Mouse (Mus musculus) small intestine, adult 2 months (tissue): ENCODE measurements around the gene Opn4. TPM values are rescaled to one million over a fixed set of nuclear protein-coding genes. Genes with fewer than 3 reads are reported as not detected.

Experiments
- H3K27ac ChIP-seq: fragments of 200-500 bp; 2 replicates; pipeline ENCODE4 v1.5.1; 2012; ENCODE audit warnings: low read depth, low read length, control low read depth, inconsistent platforms; ENCODE audit not compliant: insufficient read depth
- H3K27me3 ChIP-seq: fragments of 200-500 bp; 2 replicates; pipeline ENCODE4 v1.6.1; 2012; ENCODE audit warnings: mild to moderate bottlenecking, moderate library complexity, low read length, inconsistent platforms; ENCODE audit not compliant: control insufficient read depth, insufficient read depth
- H3K36me3 ChIP-seq: fragments of 200-500 bp; 2 replicates; pipeline ENCODE4 v1.6.1; 2012; ENCODE audit warnings: mild to moderate bottlenecking, low read length, control low read depth, inconsistent platforms; ENCODE audit not compliant: control insufficient read depth, insufficient read depth
- H3K4me1 ChIP-seq: fragments of 200-500 bp; 2 replicates; pipeline ENCODE4 v1.6.1; 2012; ENCODE audit warnings: low read length, inconsistent platforms, mixed read lengths; ENCODE audit not compliant: control insufficient read depth, insufficient read depth, insufficient read length
- H3K4me3 ChIP-seq: fragments of 200-500 bp; 2 replicates; pipeline ENCODE4 v1.5.1; 2012; ENCODE audit warnings: low read depth, mild to moderate bottlenecking, control low read depth, inconsistent platforms, low read length, moderate library complexity
- CTCF ChIP-seq: fragments of 200-500 bp; IDR thresholded peaks from 2 replicates; pipeline ENCODE4 v1.5.1; 2012; ENCODE audit warnings: low read depth, mild to moderate bottlenecking, control low read depth, inconsistent platforms, low read length, moderate library complexity, mixed read lengths; ENCODE audit not compliant: insufficient replicate concordance, insufficient read length; ENCODE audit errors: extremely low read depth
- POLR2A ChIP-seq: fragments of 200-500 bp; IDR thresholded peaks from 2 replicates; pipeline ENCODE4 v1.6.1; 2012; ENCODE audit warnings: low read depth, mild to moderate bottlenecking, control low read depth, inconsistent platforms, low read length, moderate library complexity
- WGBS: fragments of 180-500 bp; shearing (Covaris S2); methylation state at CpG from one replicate; pipeline ENCODE4 v1.1.7; 2018; 5-methylcytosine and 5-hydroxymethylcytosine counted together
- polyA plus RNA-seq: library from polyadenylated mRNA; depleted of rRNA; stranded (reverse); fragments of >200 nt; gene quantifications from 2 replicates; pipeline ENCODE4 v1.2.3, GENCODE M21; 2012

The Opn4 gene
- polyA plus RNA-seq, 1 experiment = not detected

DNA sequence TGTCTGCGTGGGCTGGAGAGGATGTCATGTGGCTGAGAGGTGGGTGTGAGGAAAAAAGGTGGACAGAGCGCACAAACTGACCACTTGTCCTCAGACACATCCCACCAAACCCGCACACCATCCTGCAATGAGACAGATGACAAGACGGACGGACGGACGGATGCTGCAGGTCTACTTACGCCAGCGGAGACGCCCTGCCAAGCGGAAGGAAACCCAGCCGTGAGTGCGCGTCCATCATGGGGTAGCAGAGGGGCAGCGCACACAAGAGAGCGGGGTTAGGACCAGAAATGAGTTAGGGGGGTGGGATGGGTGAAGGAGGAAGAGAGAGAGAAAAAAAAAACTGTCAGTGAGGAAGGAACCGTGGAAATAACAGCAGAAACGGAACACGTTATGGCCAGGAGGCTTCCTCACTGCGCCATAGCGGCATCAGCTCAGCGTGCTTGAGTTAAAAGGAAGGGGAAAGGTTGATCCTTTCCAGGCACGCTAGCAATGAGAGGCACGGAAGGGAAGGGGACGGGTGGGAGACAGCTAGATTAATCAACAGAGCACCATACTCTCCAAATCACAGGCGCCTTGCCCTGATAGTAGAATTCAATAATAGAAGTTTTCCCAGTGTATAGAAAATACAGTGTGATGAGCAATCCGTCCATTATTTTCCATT, 30.3 kb downstream of the Opn4 start:
- WGBS = 28% methylated on average over 27 of the region's 27 CpGs
- Histone ChIP-seq H3K27me3 (no peaks in the 10 kb centered on the region), H3K36me3 (no peaks in the 10 kb centered on the region), H3K4me3 (peak overlapping the region; percentile 35), H3K27ac (no peak overlapping the region), H3K4me1 (peaks cover 7% of the 10 kb centered on the region)
- no peak for TF ChIP-seq CTCF

DNA sequence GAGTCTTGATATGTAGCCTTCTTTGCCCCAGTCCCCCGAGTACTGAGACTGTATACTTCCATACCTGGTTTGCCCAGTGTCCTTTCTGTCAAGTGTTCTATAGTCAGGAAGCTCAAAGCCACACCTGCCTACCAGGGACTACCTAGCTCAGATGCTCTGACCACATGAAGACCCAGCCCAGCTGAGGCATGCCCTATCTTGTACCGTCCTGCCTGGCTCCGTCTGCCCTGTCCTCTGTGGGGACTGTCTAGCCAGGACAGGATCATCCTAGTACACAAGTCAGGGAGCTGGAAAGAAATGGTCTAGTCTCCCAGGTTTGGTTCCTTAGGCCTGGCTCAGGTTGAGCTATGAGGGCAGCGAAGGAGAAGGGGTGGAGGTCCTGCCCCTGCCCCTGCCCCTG, 31.3 kb downstream of the Opn4 start:
- no peak overlapping the region for H3K27ac ChIP-seq
- TF ChIP-seq POLR2A (no peak), CTCF (no peak)
- WGBS = 88% methylated on average over 4 of the region's 4 CpGs
- H3K4me3 ChIP-seq = no peak overlapping the region
- H3K27me3 ChIP-seq = no peaks in the 10 kb centered on the region
- H3K4me1 ChIP-seq = peaks cover 7% of the 10 kb centered on the region
- H3K36me3 ChIP-seq = no peaks in the 10 kb centered on the region

- Histone ChIP-seq H3K4me3 (no peak overlapping the region), H3K36me3 (no peaks in the 10 kb centered on the region), H3K4me1 (peaks cover 2% of the 10 kb centered on the region; the same call in 1 of the 2 replicates), H3K27me3 (no peaks in the 10 kb centered on the region), H3K27ac (no peak overlapping the region)
- TF ChIP-seq CTCF = no peak
- TF ChIP-seq POLR2A = no peak
- 68% methylated on average over 5 of the region's 5 CpGs for WGBS
Measured at GRCm38 (mm10) chr14:34567697-34568096, 32.2 kb downstream of the Opn4 start.

DNA sequence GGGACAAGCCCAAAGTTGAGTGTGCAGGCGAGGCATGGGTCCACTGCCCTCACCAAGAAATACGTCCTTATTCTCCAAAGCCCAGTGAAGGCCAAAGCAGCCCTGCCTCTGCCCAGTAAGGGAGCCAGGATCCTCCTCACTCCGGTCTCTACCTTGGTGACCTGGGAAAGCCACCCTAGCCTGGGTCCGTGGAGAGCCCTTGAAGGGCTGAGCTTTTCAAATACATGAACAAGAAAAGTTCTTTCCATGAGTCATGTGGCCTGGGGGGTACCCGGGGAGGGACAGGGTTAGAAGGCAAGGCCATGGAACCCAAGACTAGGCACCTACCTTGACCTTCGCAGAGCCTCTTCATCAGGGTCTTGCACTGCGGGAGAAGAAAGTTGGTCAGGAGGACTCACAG, 33.4 kb downstream of the Opn4 start:
- 95% methylated on average over 7 of the region's 7 CpGs for WGBS
- peaks cover 2% of the 10 kb centered on the region; the same call in 1 of the 2 replicates for H3K4me1 ChIP-seq
- H3K27ac ChIP-seq = no peak overlapping the region
- TF ChIP-seq POLR2A (no peak), CTCF (no peak)
- no peaks in the 10 kb centered on the region; the same call in 1 of the 2 replicates for H3K36me3 ChIP-seq
- no peaks in the 10 kb centered on the region for H3K27me3 ChIP-seq
- no peak overlapping the region for H3K4me3 ChIP-seq

- Histone ChIP-seq H3K4me3 (no peak overlapping the region), H3K36me3 (peaks cover 2% of the 10 kb centered on the region), H3K4me1 (peaks cover 2% of the 10 kb centered on the region; the same call in 1 of the 2 replicates), H3K27ac (peak overlapping the region; percentile 69), H3K27me3 (no peaks in the 10 kb centered on the region)
- no peak for TF ChIP-seq CTCF
- 60% methylated on average over 17 of the region's 17 CpGs for WGBS
Measured at GRCm38 (mm10) chr14:34565711-34566110, 34.2 kb downstream of the Opn4 start.

- peaks cover 2% of the 10 kb centered on the region; the same call in 1 of the 2 replicates for H3K4me1 ChIP-seq
- H3K4me3 ChIP-seq = no peak overlapping the region
- 86% methylated on average over 5 of the region's 5 CpGs for WGBS
- peaks cover 9% of the 10 kb centered on the region for H3K36me3 ChIP-seq
- H3K27ac ChIP-seq = peak overlapping the region; percentile 69
- no peaks in the 10 kb centered on the region for H3K27me3 ChIP-seq
- TF ChIP-seq POLR2A (no peak), CTCF (no peak)
Measured at GRCm38 (mm10) chr14:34564646-34565045, 35.3 kb downstream of the Opn4 start.

DNA sequence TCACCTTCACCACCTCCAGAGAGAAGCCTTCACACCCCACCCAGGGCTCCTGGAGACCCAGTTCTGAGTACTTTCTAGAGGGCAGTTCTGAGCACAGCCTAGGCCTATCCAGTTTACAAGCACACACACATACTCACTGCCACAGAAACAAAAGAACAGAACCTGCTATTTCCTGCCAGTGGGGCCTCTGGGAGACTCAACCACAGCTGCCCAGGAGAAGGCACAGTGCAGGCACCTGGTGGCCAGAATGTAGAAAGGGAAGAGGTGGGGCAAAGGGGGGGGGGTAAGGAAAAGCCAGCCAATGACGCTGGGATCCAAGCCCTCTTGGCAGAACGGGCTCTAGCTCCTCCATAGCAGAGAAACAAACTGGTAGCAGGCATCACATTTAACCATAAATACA, 37.5 kb downstream of the Opn4 start:
- no peaks in the 10 kb centered on the region for H3K27me3 ChIP-seq
- no peak overlapping the region for H3K4me3 ChIP-seq
- peaks cover 2% of the 10 kb centered on the region; the same call in 1 of the 2 replicates for H3K4me1 ChIP-seq
- H3K36me3 ChIP-seq = peaks cover 10% of the 10 kb centered on the region
- 11% methylated on average over 2 of the region's 2 CpGs for WGBS
- no peak for TF ChIP-seq POLR2A
- TF ChIP-seq CTCF = no peak
- H3K27ac ChIP-seq = no peak overlapping the region
